Mouse (Mus musculus) kidney, adult 2 months (tissue): ENCODE measurements around the gene Rtn2.

ENCODE experiments used
- CTCF ChIP-seq: fragments of 200-500 bp; conservative IDR thresholded peaks from 2 replicates; pipeline ENCODE4 v1.5.1; 2011; ENCODE audit warnings: low read depth, mild to moderate bottlenecking, control low read depth, low read length, moderate library complexity, mixed read lengths; ENCODE audit not compliant: insufficient read depth, insufficient read length
- POLR2A ChIP-seq: fragments of 200-500 bp; IDR thresholded peaks from one replicate; pipeline ENCODE4 v1.6.1; 2011; ENCODE audit warnings: low read depth, low read length, control low read depth

- TF ChIP-seq CTCF = no peak
- TF ChIP-seq POLR2A = no peak
Observed at GRCm38 (mm10) chr7:19267051-19267450, 15.4 kb upstream of the Rtn2 start.
